Mouse (Mus musculus) brain, embryonic 14.5 days (tissue): Measurements from ENCODE around the gene Diaph2.

ENCODE experiments used
- CTCF ChIP-seq: fragments of 200-500 bp; IDR thresholded peaks from 2 replicates; pipeline ENCODE4 v1.5.1; 2012; ENCODE audit warnings: inconsistent platforms, mild to moderate bottlenecking, moderate library complexity, borderline replicate concordance; ENCODE audit not compliant: insufficient read depth, insufficient read length; ENCODE audit errors: extremely low read depth
- POLR2A ChIP-seq: fragments of 200-500 bp; IDR thresholded peaks from 2 replicates; pipeline ENCODE4 v1.6.1; 2012; ENCODE audit warnings: mild to moderate bottlenecking, inconsistent platforms, borderline replicate concordance; ENCODE audit not compliant: poor library complexity, insufficient read depth, insufficient read length, severe bottlenecking; ENCODE audit errors: extremely low read depth

- TF ChIP-seq POLR2A, result no peak
- no peak for TF ChIP-seq CTCF
Observed at GRCm38 (mm10) chrX:129728717-129729220, 20.8 kb upstream of the Diaph2 start.
